Mouse (Mus musculus) cortical plate, adult 2 months (tissue): ENCODE measurements around the gene AC124502.3.

Source experiments
- CTCF ChIP-seq: fragments of 200-500 bp; IDR thresholded peaks from 2 replicates; pipeline ENCODE4 v1.5.1; 2011; ENCODE audit warnings: mild to moderate bottlenecking, control low read depth, low read length; ENCODE audit not compliant: insufficient read depth; ENCODE audit errors: extremely low read depth
- POLR2A ChIP-seq: fragments of 200-500 bp; IDR thresholded peaks from 2 replicates; pipeline ENCODE4 v1.6.1; 2011; ENCODE audit warnings: mild to moderate bottlenecking, low read length, control low read depth; ENCODE audit not compliant: insufficient read depth; ENCODE audit errors: extremely low read depth

- TF ChIP-seq CTCF (no peak), POLR2A (no peak)
These were observed 20.4 kb downstream of the AC124502.3 start for GRCm38 (mm10) chr19:5058801-5059771.
